Mouse (Mus musculus) heart, postnatal 0 days (tissue): ENCODE measurements around the gene AI854703.

Source experiments
- CTCF ChIP-seq: IDR thresholded peaks from 2 replicates; pipeline ENCODE4 v1.5.1; 2016; ENCODE audit warnings: antibody characterized with exemption, control low read depth, low read depth
- EP300 ChIP-seq: IDR thresholded peaks from 2 replicates; pipeline ENCODE4 v1.6.1; 2016; ENCODE audit warnings: antibody characterized with exemption, low read depth

GRCm38 (mm10) chr6:48646995-48647394 lies 20.4 kb downstream of the AI854703 start, which contains the start of gene Gimap8:
- peak; percentile 63 for TF ChIP-seq CTCF
- no peak for TF ChIP-seq EP300
